Mouse (Mus musculus) A20 (cell line): ENCODE measurements at regions not wholly inside any gene's neighbourhood (a gene's known extent, or its start where the extent isn't known, plus 50 kb on each side); places are given as distances from the start of the nearest gene placed in this dataset.

Experiments used
- DNase-seq: peaks from one replicate; pipeline ENCODE4 v3.0.0-alpha.2; 2011; ENCODE audit warnings: low read depth, low spot score

DNA sequence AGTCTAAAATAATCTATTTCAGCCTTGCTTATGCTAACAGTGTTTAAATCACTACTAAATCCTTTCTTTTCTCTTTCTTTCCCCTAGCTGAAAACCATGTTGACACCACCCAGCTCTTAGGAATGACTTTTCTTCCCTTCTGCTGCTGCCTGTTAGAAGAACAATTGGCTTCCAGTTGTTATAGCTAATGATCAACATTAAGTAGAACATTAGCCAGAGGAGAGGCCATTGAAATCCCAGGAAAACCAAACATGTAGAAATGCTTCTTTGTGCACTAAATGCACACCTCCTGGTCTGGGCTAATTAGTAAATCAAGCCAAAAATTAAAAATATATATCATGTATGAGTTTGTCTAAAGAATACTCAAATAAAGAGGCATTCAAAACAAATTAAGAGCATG, 703.0 kb upstream of the Arpp21 start:
- no peak for DNase-seq

GRCm38 (mm10) chr9:112909311-112910101, 673.8 kb upstream of the Arpp21 start:
- no peak for DNase-seq

DNA sequence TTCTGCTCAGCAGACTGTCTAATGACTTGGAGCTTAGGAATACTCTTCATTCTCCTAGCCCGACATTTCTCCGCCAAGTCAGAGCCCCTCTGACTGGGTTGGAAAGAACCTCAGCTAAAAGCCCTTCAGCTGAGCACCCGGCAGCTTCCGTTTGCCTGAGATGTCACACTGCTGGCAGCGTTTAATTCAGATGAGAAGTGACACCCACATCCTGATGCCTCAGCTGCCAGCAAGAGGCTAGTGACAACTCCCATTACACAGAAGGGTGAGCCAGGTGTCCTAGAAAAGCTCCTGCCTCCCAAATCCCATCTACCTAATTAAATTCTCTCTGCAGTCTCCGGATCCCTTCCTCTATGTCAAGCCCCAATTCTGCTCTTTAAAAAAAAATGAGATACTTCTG, 670.2 kb upstream of the Arpp21 start:
- no peak for DNase-seq

- no peak for DNase-seq
Measured at GRCm38 (mm10) chr9:112864921-112865320, 629.2 kb upstream of the Arpp21 start.

- DNase-seq, result no peak
Measured at GRCm38 (mm10) chr9:112861136-112861535, 625.4 kb upstream of the Arpp21 start.

DNA sequence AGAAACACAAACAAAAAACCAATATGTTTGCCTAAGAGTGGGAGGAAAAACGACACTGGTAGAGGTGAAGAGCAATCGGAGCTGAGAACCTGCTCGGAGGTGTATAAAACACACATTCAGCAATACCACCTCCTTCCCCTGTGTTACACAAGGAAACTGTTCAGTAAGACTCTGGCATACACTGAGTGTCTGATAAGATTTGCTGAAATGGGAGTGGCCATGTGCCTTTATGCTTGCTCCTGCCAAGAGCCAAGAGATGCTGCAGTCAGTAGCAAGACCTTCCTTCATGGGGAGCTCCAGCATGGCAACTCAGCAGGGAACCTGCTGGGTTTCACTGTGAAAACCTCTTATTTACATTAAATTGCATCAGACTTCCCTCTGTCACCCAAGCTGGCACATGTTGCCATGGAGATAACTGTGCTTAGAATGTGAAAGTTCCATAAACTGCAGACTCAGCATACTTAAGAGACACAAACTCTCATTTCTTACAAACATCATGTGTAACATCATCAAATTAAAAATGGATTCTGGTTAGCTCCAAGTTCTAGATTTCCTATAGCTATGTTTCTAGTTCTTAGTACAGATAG, 624.7 kb upstream of the Arpp21 start:
- no peak for DNase-seq

- DNase-seq, result no peak
Measured at GRCm38 (mm10) chr9:112841473-112841872, 605.7 kb upstream of the Arpp21 start.

GRCm38 (mm10) chr9:112839071-112839793, 603.5 kb upstream of the Arpp21 start:
- no peak for DNase-seq

DNA sequence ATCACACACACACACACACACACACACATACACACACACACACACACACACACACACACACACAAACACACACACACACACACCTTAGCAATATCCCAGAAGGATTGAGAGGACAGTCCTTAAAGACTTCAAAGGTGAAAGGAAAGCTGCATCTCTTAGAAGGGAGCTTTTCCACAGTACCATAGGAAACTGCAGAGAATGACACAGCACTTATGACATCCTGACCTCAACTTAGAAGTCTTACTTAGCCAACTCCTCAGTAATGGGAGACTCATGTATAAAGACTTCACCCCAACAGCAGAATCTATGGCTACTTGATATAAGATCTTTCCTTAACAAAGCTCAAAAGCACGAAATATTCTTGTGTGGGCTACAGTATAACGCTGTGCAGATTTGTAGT, 601.8 kb upstream of the Arpp21 start:
- no peak for DNase-seq

DNA sequence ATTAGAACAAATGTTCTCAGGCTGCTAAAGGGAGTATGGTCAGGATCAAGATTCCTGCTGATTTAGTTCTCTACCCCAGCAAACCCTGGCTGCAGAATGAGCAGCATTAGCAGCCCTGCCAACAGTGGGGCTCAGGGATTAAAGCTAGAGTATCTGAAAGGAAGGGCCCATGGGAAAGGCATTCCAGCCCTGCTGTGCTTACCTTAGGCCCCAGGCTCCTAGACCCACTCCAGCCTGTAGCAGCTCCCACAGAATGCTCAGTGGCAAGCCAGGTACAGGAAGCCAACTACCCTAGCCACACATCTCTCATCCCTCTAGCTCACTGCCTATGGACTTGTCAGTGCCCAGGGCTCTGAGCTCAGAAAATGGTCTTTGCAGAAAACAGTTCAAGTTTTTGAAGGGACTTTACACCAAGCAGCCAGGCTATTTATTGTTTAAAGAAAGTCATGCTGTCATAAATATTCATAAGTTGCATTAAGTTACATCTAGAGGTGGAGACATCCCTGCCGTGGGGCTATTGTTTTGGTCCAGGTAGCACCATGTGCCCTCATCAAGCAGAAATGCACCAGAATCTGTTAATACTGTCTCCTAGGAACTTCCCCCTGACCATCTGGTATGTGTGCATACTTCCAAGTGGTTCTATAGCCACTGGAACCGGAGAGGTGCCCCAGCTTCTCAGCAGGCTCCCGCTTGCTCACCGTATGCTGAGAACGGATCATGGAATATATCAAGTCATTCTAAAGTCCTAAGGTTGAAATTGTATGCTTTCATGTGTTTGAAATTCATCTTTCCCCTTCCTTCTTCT, 598.9 kb upstream of the Arpp21 start:
- DNase-seq, result no peak

GRCm38 (mm10) chr9:112831102-112831501, 595.4 kb upstream of the Arpp21 start:
- no peak for DNase-seq

DNA sequence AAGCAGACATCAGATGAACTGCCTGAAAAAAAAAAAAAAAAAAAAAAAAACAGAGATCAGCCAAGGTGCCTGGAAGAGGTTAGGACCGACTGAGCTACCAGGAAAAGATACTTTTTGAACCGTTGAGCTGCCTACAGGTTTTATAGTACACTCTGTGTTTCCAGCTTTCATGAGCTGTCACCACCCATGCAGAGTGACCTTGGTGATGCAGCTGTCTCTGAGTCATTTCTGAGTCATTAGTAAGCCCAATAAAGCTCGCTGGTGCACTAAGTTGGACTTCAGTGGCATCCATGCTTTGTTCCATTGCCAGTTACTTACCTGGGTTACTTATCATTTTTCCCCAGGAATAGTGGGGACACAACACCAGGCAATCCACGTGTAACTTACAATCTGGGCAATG, 592.9 kb upstream of the Arpp21 start:
- DNase-seq, result no peak

GRCm38 (mm10) chr9:112826592-112826991, 590.9 kb upstream of the Arpp21 start:
- no peak for DNase-seq

DNA sequence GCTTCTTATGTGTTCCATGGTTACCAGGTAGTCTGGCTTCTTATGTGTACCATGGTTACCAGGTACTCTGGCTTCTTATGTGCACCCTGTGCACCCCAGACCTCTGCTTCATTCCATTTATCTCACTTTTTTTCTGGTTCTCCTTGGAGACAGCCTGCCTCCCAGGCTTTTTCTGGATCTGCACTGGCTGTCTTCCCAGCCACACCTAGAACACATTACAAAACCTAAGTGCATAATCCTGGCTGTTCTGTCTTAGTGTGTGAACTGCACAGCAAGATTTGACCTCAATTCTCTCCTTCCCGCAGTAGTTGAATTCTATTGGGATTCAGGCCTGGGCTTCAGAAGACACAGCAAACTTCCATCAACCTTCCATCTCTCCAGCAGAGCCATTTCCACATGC, 586.2 kb upstream of the Arpp21 start:
- no peak for DNase-seq

DNA sequence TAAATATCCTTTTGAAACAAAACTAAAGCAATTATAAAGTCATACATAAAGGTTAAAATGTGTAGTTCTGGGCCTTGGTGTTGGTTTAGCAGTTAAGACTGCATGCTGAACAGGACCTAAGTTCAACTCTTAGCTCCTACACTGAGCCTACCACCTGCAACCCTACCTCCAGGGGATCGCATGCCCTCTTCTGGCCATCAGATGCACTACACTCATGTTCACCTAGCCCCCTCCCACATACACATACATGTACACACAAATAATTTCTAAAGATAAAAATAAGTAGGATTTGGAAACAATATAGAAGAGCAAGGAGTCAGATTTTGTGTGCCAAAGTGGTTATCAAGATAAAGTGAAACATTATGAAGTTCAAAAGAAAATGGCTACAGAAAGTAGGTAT, 576.2 kb upstream of the Arpp21 start:
- peak; percentile 1 for DNase-seq

DNA sequence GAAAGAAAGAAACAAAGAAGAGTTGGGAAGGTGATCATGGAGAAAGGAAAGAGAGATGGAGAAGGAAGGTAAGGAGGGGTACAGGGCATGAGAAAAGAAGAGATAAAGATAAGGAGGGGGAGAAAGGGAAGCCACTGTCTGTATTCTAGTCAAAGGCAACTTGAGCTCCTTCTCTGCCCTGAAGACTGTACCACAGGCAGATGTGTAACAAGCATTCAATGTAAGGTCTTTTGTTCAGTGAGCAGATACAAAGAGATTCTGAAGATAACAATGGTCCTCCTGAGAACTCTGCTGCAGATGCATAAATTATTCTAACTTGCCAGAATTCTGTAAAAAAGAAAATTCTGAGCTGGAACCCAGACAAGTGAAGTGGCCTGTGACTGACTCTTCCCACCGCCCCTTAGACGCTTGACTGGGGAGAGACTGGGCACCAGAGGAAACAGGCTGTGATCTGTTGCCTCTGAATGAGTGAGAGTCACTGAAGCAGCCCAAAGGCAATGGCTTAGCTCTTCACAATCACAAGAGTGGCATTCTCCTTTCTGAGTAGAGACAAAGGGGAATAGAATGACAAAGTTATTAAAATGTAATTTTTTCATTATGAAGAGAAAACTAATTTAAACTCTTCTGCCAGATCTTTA, 564.0 kb upstream of the Arpp21 start:
- no peak for DNase-seq

- no peak for DNase-seq
Measured at GRCm38 (mm10) chr9:112793537-112793936, 557.8 kb upstream of the Arpp21 start.

GRCm38 (mm10) chr9:112771981-112772380, 536.2 kb upstream of the Arpp21 start:
- DNase-seq, result no peak

DNA sequence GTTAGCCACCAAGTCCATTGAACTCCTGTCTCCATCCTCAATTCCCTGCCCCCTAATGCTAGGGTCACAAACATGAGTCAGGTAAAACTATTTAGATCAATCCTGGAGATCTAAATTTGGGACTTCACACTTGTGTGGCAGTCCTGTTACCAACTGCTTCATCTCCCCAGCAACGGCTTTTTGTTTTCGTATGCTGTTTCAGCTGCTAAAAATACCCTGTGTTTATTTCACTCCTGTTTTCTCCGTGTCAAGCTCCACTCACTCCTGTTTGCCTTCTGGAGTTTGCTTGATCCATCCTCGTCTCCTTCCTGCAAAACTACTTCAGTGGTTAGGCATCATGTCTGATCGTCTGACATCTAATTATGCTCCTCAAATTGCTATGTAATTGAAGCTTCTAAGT, 508.9 kb upstream of the Arpp21 start:
- DNase-seq, result no peak

- DNase-seq, result no peak
Measured at GRCm38 (mm10) chr9:112743871-112744590, 508.3 kb upstream of the Arpp21 start.

GRCm38 (mm10) chr9:112735761-112736160, 500.0 kb upstream of the Arpp21 start:
- DNase-seq, result no peak
